Mouse (Mus musculus) MEL (cell line): Measurements from ENCODE around the gene Ctdsp1. TPM values are rescaled to one million over a fixed set of nuclear protein-coding genes. Genes with fewer than 3 reads are reported as not detected.

Source experiments
- DNase-seq: peaks from one replicate; pipeline ENCODE4 v3.0.0; 2011; ENCODE audit warnings: low read depth, low spot score
- H3K27ac ChIP-seq: 2 replicates; pipeline ENCODE4 v1.5.1; 2012; ENCODE audit warnings: low read depth, mild to moderate bottlenecking, control low read depth, low read length, moderate library complexity; ENCODE audit not compliant: control insufficient read depth
- H3K27me3 ChIP-seq, 2 experiments: fragments of 150-350 bp in 1 of 2; sonication (generic) in 1 of 2; 2 replicates each; pipeline ENCODE4 v1.6.1; 2012; ENCODE audit warnings: low read length in 2 of 2, mild to moderate bottlenecking in 2 of 2, improper control_type of control experiment in 1 of 2, moderate library complexity in 1 of 2; ENCODE audit not compliant: insufficient read depth in 2 of 2, control insufficient read depth in 1 of 2
- H3K36me3 ChIP-seq, 2 experiments: 2 replicates each; pipeline ENCODE4 v1.6.1; 2012 to 2014; ENCODE audit warnings: low read length in 2 of 2, improper control_type of control experiment in 1 of 2, inconsistent platforms in 1 of 2, mild to moderate bottlenecking in 1 of 2; ENCODE audit not compliant: insufficient read depth in 2 of 2, control insufficient read depth in 1 of 2
- H3K4me1 ChIP-seq, 2 experiments: fragments of 150-350 bp in 1 of 2; sonication (generic) in 1 of 2; 2 replicates each; pipeline ENCODE4 v1.6.1; 2012; ENCODE audit warnings: low read length in 2 of 2, improper control_type of control experiment in 1 of 2, mild to moderate bottlenecking in 1 of 2; ENCODE audit not compliant: insufficient read depth in 2 of 2, control insufficient read depth in 1 of 2
- H3K4me3 ChIP-seq, 2 experiments: fragments of 150-350 bp in 1 of 2; sonication (generic) in 1 of 2; 2 replicates each; pipeline ENCODE4 v1.5.1; 2012; ENCODE audit warnings: low read depth in 2 of 2, low read length in 2 of 2, mild to moderate bottlenecking in 2 of 2, moderate library complexity in 2 of 2, control low read depth in 1 of 2, improper control_type of control experiment in 1 of 2; ENCODE audit not compliant: control insufficient read depth in 1 of 2, insufficient read depth in 1 of 2
- H3K79me2 ChIP-seq: 2 replicates; pipeline ENCODE4 v1.6.1; 2012; ENCODE audit warnings: mild to moderate bottlenecking, low read length, moderate library complexity; ENCODE audit not compliant: control insufficient read depth, poor library complexity, insufficient read depth
- H3K9ac ChIP-seq: 2 replicates; pipeline ENCODE4 v1.6.1; 2012; ENCODE audit warnings: low read depth, mild to moderate bottlenecking, control low read depth, low read length, moderate library complexity; ENCODE audit not compliant: control insufficient read depth, poor library complexity, severe bottlenecking
- H3K9me3 ChIP-seq: fragments of 150-350 bp; sonication (generic); replicated peaks from 2 replicates; pipeline ENCODE4 v1.6.1; 2012; ENCODE audit warnings: mild to moderate bottlenecking, low read length, improper control_type of control experiment, moderate library complexity; ENCODE audit not compliant: insufficient read depth
- CHD2 ChIP-seq: IDR thresholded peaks from 2 replicates; pipeline ENCODE4 v1.6.1; 2011; ENCODE audit warnings: low read length, improper control_type of control experiment
- EP300 ChIP-seq, 2 experiments: IDR thresholded peaks; 2 replicates each; pipeline ENCODE4 v1.6.1; 2011; ENCODE audit warnings: improper control_type of control experiment in 2 of 2, low read length in 2 of 2, low read depth in 1 of 2, mild to moderate bottlenecking in 1 of 2
- ETS1 ChIP-seq: IDR thresholded peaks from 2 replicates; pipeline ENCODE4 v1.6.1; 2012; ENCODE audit warnings: low read depth, mild to moderate bottlenecking, inconsistent platforms, low read length, improper control_type of control experiment, moderate library complexity
- GABPA ChIP-seq: IDR thresholded peaks from 2 replicates; pipeline ENCODE4 v1.6.1; 2012; ENCODE audit warnings: low read depth, mild to moderate bottlenecking, inconsistent platforms, low read length, improper control_type of control experiment, moderate library complexity
- GATA1 ChIP-seq: IDR thresholded peaks from 2 replicates; pipeline ENCODE4 v1.6.1; 2011; ENCODE audit warnings: low read depth, low read length, improper control_type of control experiment
- HCFC1 ChIP-seq: IDR thresholded peaks from 2 replicates; pipeline ENCODE4 v1.6.1; 2012; ENCODE audit warnings: low read depth, mild to moderate bottlenecking, inconsistent platforms, low read length, improper control_type of control experiment, moderate library complexity
- JUND ChIP-seq: IDR thresholded peaks from 2 replicates; pipeline ENCODE4 v1.6.1; 2011; ENCODE audit warnings: low read depth, mild to moderate bottlenecking, improper control_type of control experiment, low read length
- KAT2A ChIP-seq: conservative IDR thresholded peaks from 2 replicates; pipeline ENCODE4 v1.6.1; 2012; ENCODE audit warnings: low read depth, low read length, improper control_type of control experiment, inconsistent platforms
- MAX ChIP-seq: IDR thresholded peaks from 2 replicates; pipeline ENCODE4 v1.6.1; 2011; ENCODE audit warnings: low read length, improper control_type of control experiment
- MXI1 ChIP-seq: IDR thresholded peaks from 2 replicates; pipeline ENCODE4 v1.6.1; 2011; ENCODE audit warnings: mild to moderate bottlenecking, low read depth, low read length, improper control_type of control experiment
- NRF1 ChIP-seq: IDR thresholded peaks from 2 replicates; pipeline ENCODE4 v1.6.1; 2014; ENCODE audit warnings: low read depth, mild to moderate bottlenecking, inconsistent platforms, low read length, improper control_type of control experiment, moderate library complexity; ENCODE audit not compliant: poor library complexity, insufficient read depth, severe bottlenecking
- RCOR1 ChIP-seq: IDR thresholded peaks from 2 replicates; pipeline ENCODE4 v1.6.1; 2012; ENCODE audit warnings: low read depth, mild to moderate bottlenecking, inconsistent platforms, low read length, improper control_type of control experiment
- SIN3A ChIP-seq: IDR thresholded peaks from 2 replicates; pipeline ENCODE4 v1.6.1; 2012; ENCODE audit warnings: low read length, improper control_type of control experiment, inconsistent platforms
- TCF12 ChIP-seq: IDR thresholded peaks from 2 replicates; pipeline ENCODE4 v1.6.1; 2014; ENCODE audit warnings: low read depth, mild to moderate bottlenecking, inconsistent platforms, low read length, improper control_type of control experiment, moderate library complexity
- UBTF ChIP-seq: IDR thresholded peaks from 2 replicates; pipeline ENCODE4 v1.6.1; 2012; ENCODE audit warnings: low read depth, mild to moderate bottlenecking, inconsistent platforms, low read length, improper control_type of control experiment, moderate library complexity, borderline replicate concordance; ENCODE audit not compliant: insufficient read depth
- ZKSCAN1 ChIP-seq: IDR thresholded peaks from 2 replicates; pipeline ENCODE4 v1.6.1; 2012; ENCODE audit warnings: low read depth, mild to moderate bottlenecking, inconsistent platforms, low read length, improper control_type of control experiment, moderate library complexity
- ZNF384 ChIP-seq: IDR thresholded peaks from 2 replicates; pipeline ENCODE4 v1.6.1; 2012; ENCODE audit warnings: low read depth, mild to moderate bottlenecking, inconsistent platforms, low read length, improper control_type of control experiment
- polyA plus RNA-seq, 2 experiments: library from polyadenylated mRNA; stranded (reverse) in 1 of 2; unstranded in 1 of 2; fragments of >175 nt in 1 of 2; fragments of >200 nt in 1 of 2; gene quantifications; 2 replicates each; pipeline versions ENCODE4 v1.2.1 to v1.2.4; 2012; ENCODE audit warnings: low replicate concordance in 2 of 2, low read depth in 1 of 2; ENCODE audit not compliant: insufficient read length in 2 of 2, insufficient read depth in 1 of 2, missing spikeins in 1 of 2
- total RNA-seq: library from RNA; depleted of rRNA; stranded (reverse); fragments of 300-350 nt; gene quantifications from 2 replicates; pipeline ENCODE4 v1.2.3, GENCODE M21; 2012

Ctdsp1 gene
- total and polyA plus RNA-seq, 3 experiments: 18.0 to 69.8 TPM; not detected in 1

DNA sequence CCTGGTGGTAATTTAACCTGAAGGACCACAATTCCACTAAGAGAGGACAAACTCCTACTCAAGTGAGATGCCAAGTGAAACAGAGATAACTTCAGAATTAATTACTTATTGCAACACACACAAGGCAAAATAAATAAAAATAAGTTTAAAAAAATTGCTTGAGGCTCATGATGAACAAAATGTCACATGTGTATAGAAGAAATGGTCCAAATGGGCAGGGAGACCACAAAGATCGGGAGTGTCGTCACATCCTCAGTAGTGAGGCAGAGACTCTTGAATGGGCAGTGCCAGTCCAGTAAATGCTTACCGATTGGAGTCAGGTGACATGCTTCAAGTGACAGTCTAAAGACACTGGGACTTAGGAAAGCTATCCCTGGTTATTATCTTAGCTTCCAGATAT, 9.2 kb downstream of the Ctdsp1 start:
- TF ChIP-seq TCF12 (no peak), MAX (no peak), JUND (no peak), CHD2 (no peak), ZNF384 (no peak), EP300 (IDR thresholded peaks at IDR 0.05; ENCODE audit: low read depth in 1 of 2, low read length in 2 of 2) (no peak)
- peak overlapping the region; percentile 41 for H3K9ac ChIP-seq
- peaks cover 0 to 22% of the 10 kb centered on the region in 2 experiments; a peak in 2 of 4 replicates for H3K4me1 ChIP-seq
- no peak for DNase-seq
- H3K9me3 ChIP-seq: no peaks in the 10 kb centered on the region
- peak overlapping the region; percentile 33 to 54; a peak in 2 of 4 replicates for H3K4me3 ChIP-seq
- peaks cover 0 to 21% of the 10 kb centered on the region in 2 experiments; a peak in 2 of 4 replicates for H3K36me3 ChIP-seq
- H3K27ac ChIP-seq: peak overlapping the region; percentile 21; the same call in 1 of the 2 replicates
- no peaks in the 10 kb centered on the region for H3K27me3 ChIP-seq
- H3K79me2 ChIP-seq: no peaks in the 10 kb centered on the region; the same call in 1 of the 2 replicates

GRCm38 (mm10) chr1:74401015-74401702, 9.8 kb downstream of the Ctdsp1 start:
- Histone ChIP-seq H3K27me3 (no peaks in the 10 kb centered on the region), H3K79me2 (no peaks in the 10 kb centered on the region; the same call in 1 of the 2 replicates), H3K9ac (peak overlapping the region; percentile 41), H3K9me3 (no peaks in the 10 kb centered on the region), H3K36me3 (peaks cover 0 to 21% of the 10 kb centered on the region in 2 experiments; a peak in 2 of 4 replicates), H3K4me1 (peaks cover 0 to 22% of the 10 kb centered on the region in 2 experiments; a peak in 2 of 4 replicates), H3K4me3 (peak overlapping the region; percentile 33 to 54), H3K27ac (peak overlapping the region; percentile 21)
- peak; percentile 59 for DNase-seq
- 0 out of 2 replicates have a peak, but pooled peaks have one; percentile 33 for TF ChIP-seq SIN3A
- TF ChIP-seq ETS1: 0 out of 2 replicates have a peak, but pooled peaks have one; percentile 21
- TF ChIP-seq EP300 (IDR thresholded peaks at IDR 0.05; ENCODE audit: low read depth in 1 of 2, low read length in 2 of 2): peak; percentile 50 to 52; a peak in 3 of 4 replicates
- peak; percentile 79 for TF ChIP-seq GATA1
- no peak for TF ChIP-seq KAT2A
- TF ChIP-seq GABPA: no peak

DNA sequence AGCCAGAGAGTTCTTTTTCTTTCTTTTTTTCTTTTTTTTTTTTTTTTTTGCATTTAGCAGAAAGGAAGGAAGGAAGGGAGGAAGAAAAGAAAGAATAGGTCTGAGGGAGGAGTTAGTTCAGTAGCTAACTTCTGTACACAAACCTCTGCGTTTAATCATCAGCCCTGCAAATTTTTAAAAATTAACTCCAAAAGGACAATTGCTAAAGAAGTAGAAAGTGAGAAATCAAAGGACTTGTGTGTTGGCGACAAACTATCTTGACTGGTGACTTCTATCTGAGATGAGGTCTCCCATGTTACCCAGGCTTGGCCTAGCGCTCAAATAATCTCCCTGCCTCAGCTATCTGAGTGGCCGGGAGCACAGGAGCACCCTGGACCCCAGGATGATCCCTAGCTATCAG, 12.9 kb downstream of the Ctdsp1 start:
- TF ChIP-seq HCFC1 (no peak), MXI1 (no peak), ZKSCAN1 (no peak), GABPA (no peak), NRF1 (no peak), RCOR1 (no peak), KAT2A (no peak), UBTF (no peak)
- Histone ChIP-seq H3K79me2 (no peaks in the 10 kb centered on the region), H3K4me1 (peaks cover 0 to 18% of the 10 kb centered on the region in 2 experiments; a peak in 2 of 4 replicates), H3K9ac (no peak overlapping the region), H3K36me3 (peaks cover 0 to 18% of the 10 kb centered on the region in 2 experiments; a peak in 2 of 4 replicates), H3K4me3 (no peak overlapping the region), H3K27me3 (no peaks in the 10 kb centered on the region), H3K9me3 (no peaks in the 10 kb centered on the region), H3K27ac (no peak overlapping the region)
- no peak for DNase-seq
